Mouse (Mus musculus) forebrain, embryonic 15.5 days (tissue): ENCODE data around the gene Mknk1. TPM values are rescaled to one million over a fixed set of nuclear protein-coding genes. Genes with fewer than 3 reads are reported as not detected.

Source experiments
- polyA plus RNA-seq: library from polyadenylated mRNA; unstranded; fragments of >200 nt; fragmentation: Nextera tagmentation; extraction: Ambion mirVana; gene quantifications from 2 replicates; pipeline ENCODE4 v1.2.1, GENCODE M21; 2015

Mknk1 gene
- polyA plus RNA-seq, 1 experiment from 2014 or later, result 24.8 TPM

Other genes with a start within 250 kb of the Mknk1 start
- not detected in 2 replicates for gene Cyp4a32, start 238.2 kb upstream of the Mknk1 start, polyA plus RNA-seq
- 0.42 and 0.47 TPM in 2 replicates for gene Cyp4b1, start 191.5 kb upstream of the Mknk1 start, polyA plus RNA-seq
- gene Efcab14, start 101.5 kb upstream of the Mknk1 start, polyA plus RNA-seq, result 19.6 and 20.2 TPM in 2 replicates
- 0.59 TPM in 1 of 2 replicates, not detected in the other for gene Tex38, start 58.2 kb upstream of the Mknk1 start, polyA plus RNA-seq
- gene Atpaf1, start 54.4 kb upstream of the Mknk1 start, polyA plus RNA-seq, result 34.6 and 37.5 TPM in 2 replicates
- gene Mob3c, start 11.1 kb upstream of the Mknk1 start, polyA plus RNA-seq, result 5.2 and 5.9 TPM in 2 replicates
- not detected in 2 replicates for gene Kncn, start 45.2 kb downstream of the Mknk1 start, polyA plus RNA-seq
- 0.20 TPM in 1 of 2 replicates, not detected in the other for gene 6430628N08Rik, start 51.5 kb downstream of the Mknk1 start, polyA plus RNA-seq
- 0.23 TPM in 1 of 2 replicates, not detected in the other for gene Dmbx1, start 100.7 kb downstream of the Mknk1 start, polyA plus RNA-seq
- gene Faah, start 178.7 kb downstream of the Mknk1 start, polyA plus RNA-seq, result 11.0 and 12.7 TPM in 2 replicates
- 13.3 and 15.0 TPM in 2 replicates for gene Nsun4, start 214.7 kb downstream of the Mknk1 start, polyA plus RNA-seq
- 423 and 473 TPM in 2 replicates for gene Uqcrh, start 235.9 kb downstream of the Mknk1 start, polyA plus RNA-seq
- gene Lrrc41, start 236.1 kb downstream of the Mknk1 start, polyA plus RNA-seq, result 64.5 and 66.3 TPM in 2 replicates